Mouse (Mus musculus): ENCODE results near the gene Il17rd.

GRCm38 (mm10) chr14:27000386-27000785, 38.4 kb upstream of the Il17rd start:
- TF ChIP-seq CTCF (IDR thresholded peaks at IDR 0.05) (no peak), POLR2A (IDR thresholded peaks at IDR 0.05; ENCODE audit: insufficient read depth, low read depth, low read length) (no peak)

All from heart, adult 2 months (tissue).